Mouse (Mus musculus) kidney, postnatal 10 days (tissue): Measurements from ENCODE around the gene Cmklr1.

Source experiments
- DNase-seq: peaks from one replicate; pipeline ENCODE4 v3.0.0; 2021; ENCODE audit warnings: mixed read lengths

Cmklr1 gene

GRCm38 (mm10) chr5:113650035-113650865 is at the start of gene Cmklr1:
Gene Cmklr1, minus strand, starts transcription at chr5:113650426.
- DNase-seq = peak; percentile 78

- DNase-seq = no peak
Measured at GRCm38 (mm10) chr5:113694415-113694814, 44.2 kb upstream of the Cmklr1 start.

GRCm38 (mm10) chr5:113694000-113694399 is 43.8 kb upstream of the Cmklr1 start:
- no peak for DNase-seq

- DNase-seq = no peak
Measured at GRCm38 (mm10) chr5:113693196-113693755, 43.0 kb upstream of the Cmklr1 start.

- no peak for DNase-seq
Measured at GRCm38 (mm10) chr5:113690866-113691265, 40.6 kb upstream of the Cmklr1 start.

GRCm38 (mm10) chr5:113690069-113690548 is 39.9 kb upstream of the Cmklr1 start:
- DNase-seq = no peak

- DNase-seq = no peak
Measured at GRCm38 (mm10) chr5:113687514-113687913, 37.3 kb upstream of the Cmklr1 start.

GRCm38 (mm10) chr5:113685471-113685870 is 35.2 kb upstream of the Cmklr1 start:
- no peak for DNase-seq

GRCm38 (mm10) chr5:113683246-113683645 is 33.0 kb upstream of the Cmklr1 start:
- no peak for DNase-seq

GRCm38 (mm10) chr5:113682472-113682871 is 32.2 kb upstream of the Cmklr1 start:
- no peak for DNase-seq

- no peak for DNase-seq
Measured at GRCm38 (mm10) chr5:113681219-113681618, 31.0 kb upstream of the Cmklr1 start.

- no peak for DNase-seq
Measured at GRCm38 (mm10) chr5:113679509-113679908, 29.3 kb upstream of the Cmklr1 start.

GRCm38 (mm10) chr5:113678743-113679452 is 28.7 kb upstream of the Cmklr1 start:
- DNase-seq = no peak

GRCm38 (mm10) chr5:113677541-113677940 is 27.3 kb upstream of the Cmklr1 start:
- no peak for DNase-seq

- DNase-seq = no peak
Measured at GRCm38 (mm10) chr5:113674851-113675250, 24.6 kb upstream of the Cmklr1 start.

GRCm38 (mm10) chr5:113672456-113672855 is 22.2 kb upstream of the Cmklr1 start:
- DNase-seq = peak; percentile 31

- no peak for DNase-seq
Measured at GRCm38 (mm10) chr5:113670597-113670996, 20.4 kb upstream of the Cmklr1 start.

- no peak for DNase-seq
Measured at GRCm38 (mm10) chr5:113670110-113670509, 19.9 kb upstream of the Cmklr1 start.

GRCm38 (mm10) chr5:113664629-113665195 is 14.5 kb upstream of the Cmklr1 start:
- DNase-seq = no peak

- DNase-seq = no peak
Measured at GRCm38 (mm10) chr5:113664127-113664526, 13.9 kb upstream of the Cmklr1 start.

- DNase-seq = no peak
Measured at GRCm38 (mm10) chr5:113660872-113661271, 10.6 kb upstream of the Cmklr1 start.

- no peak for DNase-seq
Measured at GRCm38 (mm10) chr5:113654821-113655220, 4.6 kb upstream of the Cmklr1 start.

- no peak for DNase-seq
Measured at GRCm38 (mm10) chr5:113654206-113654605, 4.0 kb upstream of the Cmklr1 start.
